Mouse (Mus musculus): Measurements from ENCODE around the gene Rap1gap. TPM values are rescaled to one million over a fixed set of nuclear protein-coding genes. Genes with fewer than 3 reads are reported as not detected.

Gene Rap1gap
- polyA plus RNA-seq, 2 experiments from 2014 or later = 0.53 TPM; not detected in 1

DNA sequence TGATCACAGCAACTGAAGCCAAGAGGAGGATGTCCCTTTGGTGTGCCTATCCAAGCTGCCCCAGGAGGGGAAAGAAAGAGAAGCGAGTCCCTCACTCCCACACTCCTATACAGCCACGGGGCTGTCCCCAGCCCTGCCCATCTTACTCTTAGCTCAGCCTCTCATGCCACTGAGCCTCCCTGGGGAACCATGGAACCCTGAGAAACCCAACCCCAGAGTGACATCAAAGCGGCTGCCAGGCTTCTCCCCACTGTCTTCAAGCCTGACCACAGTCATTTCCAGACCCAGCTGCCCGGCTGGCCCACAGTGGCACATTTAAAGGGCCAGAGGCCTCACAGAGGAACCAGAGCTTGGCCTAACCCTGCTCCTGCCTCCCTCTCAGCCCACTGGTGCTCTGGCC, 84.2 kb downstream of the Rap1gap start:
- ATAC-seq = no peak

DNA sequence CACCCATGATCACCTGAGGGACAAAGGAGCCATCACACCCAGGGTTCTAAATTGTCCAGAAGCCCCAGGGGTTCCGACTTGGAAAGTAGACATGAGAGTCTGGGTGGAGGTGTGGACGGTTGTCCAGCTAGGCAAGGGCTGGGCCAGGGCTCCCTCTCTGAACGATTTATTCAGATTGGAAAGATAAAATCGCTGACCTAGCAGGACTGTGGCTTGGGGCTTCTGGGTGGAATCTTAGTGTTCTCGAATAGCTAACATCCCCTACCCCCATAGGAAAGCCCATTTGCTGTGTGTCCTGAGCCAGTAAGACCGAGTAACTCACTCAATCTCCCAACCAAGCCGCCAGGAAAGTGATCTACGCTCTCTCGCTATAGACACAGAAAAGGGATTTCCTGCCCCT, 85.2 kb downstream of the Rap1gap start:
- no peak for ATAC-seq

DNA sequence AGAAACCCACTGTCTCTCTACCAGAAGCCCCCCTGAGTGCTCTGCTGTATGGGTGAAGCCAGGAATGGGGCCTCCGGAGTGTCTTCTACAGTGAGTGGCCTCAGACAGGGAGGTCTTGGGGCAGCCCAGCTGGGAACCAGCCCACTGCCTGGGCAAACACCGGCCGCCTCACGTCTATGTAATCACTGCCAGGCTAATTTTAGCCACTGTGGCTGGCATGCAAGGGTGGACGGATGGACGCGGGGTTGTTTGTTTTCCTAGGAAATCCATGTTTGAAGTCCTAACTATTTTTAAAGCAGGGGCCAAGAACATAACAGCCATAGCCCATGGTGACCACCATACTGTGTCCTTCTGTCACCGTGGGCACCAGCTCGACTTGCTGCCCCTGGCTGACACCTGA, 85.6 kb downstream of the Rap1gap start:
- no peak for ATAC-seq

GRCm38 (mm10) chr4:137751310-137751709, 86.8 kb downstream of the Rap1gap start:
- no peak for ATAC-seq

GRCm38 (mm10) chr4:137751717-137752116, 87.2 kb downstream of the Rap1gap start:
- no peak for ATAC-seq

GRCm38 (mm10) chr4:137752471-137752870, 87.9 kb downstream of the Rap1gap start:
- ATAC-seq = no peak

GRCm38 (mm10) chr4:137753199-137753598, 88.7 kb downstream of the Rap1gap start:
- ATAC-seq = no peak

DNA sequence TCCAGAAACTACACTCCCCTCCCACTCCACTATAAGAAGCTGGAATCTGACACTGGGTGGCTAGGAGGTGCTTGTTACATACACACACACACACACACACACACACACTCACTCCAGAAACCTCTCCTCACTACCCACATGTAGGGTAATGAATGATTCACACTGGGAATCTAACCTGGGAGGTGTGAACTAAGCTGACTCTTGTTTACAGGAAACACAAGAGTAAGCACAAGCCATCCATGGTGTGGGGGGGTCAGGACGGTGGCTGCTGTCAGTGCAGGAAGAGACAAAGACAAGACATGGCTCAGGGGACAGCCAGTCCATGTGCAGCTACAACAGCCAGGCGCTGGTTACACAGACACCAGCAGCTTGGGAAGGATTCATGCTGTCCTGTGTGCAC, 89.9 kb downstream of the Rap1gap start:
- no peak for ATAC-seq

DNA sequence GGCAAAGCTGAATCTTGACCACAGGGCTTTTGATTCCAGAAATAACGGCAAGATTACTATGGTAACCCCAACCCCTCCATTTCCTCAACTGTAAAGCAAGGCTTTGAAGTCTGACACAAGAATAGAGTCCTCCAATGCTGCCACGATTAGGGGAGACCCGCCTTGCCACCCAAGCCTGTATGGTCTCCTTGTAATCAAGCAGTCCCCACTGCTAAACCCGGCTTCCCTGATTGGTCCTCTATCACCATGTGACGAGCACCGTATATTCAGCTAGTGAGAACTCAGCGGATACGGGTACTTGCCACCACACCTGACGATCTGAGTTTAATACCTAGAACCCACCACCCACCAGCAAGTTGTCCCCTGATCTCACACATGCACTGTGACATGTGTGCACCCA, 98.4 kb downstream of the Rap1gap start:
- ATAC-seq = no peak

GRCm38 (mm10) chr4:137763920-137764495, 99.5 kb downstream of the Rap1gap start:
- no peak for ATAC-seq

DNA sequence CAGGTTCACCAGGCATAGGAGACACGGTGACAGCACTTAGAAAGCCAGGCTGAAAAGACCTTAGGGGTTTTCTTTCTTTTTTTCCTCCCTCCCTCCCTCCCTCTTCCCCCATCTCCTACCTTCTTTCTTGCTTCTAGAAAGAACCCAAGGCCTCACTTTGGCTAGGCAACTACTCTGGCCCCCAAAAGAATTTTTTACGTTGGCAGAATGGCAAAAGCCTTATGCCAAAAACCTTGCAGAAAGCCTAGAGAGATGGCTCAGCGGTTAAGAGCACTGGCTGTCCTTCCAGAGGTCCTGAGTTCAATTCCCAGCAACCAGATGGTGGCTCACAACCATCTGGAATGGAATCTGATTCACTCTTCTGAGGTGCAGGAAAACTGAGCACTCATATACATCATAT, 100.1 kb downstream of the Rap1gap start:
- no peak for ATAC-seq

DNA sequence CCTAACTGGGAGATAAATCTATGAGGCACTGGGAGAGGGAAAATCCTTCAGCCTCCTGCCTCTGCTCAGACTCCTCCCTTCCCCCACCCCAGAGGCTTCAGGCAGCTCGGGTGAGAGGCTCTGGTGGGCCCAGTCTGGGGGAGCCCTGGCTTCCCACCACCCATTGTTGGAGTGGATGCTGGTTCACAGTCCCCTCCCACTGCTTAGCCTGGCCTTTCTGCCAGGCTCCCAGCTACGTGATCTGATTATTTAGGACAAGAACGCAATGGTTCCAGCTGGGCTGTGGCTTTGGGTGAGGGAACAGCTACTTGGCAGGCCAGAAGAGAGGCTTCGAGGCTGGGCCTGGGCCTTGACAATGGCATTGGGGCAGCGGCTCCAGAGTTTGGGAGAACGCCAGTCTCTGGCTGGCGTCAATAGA, 101.0 kb downstream of the Rap1gap start:
- no peak for ATAC-seq

- ATAC-seq = no peak
These were observed 101.8 kb downstream of the Rap1gap start for GRCm38 (mm10) chr4:137766365-137766764.

DNA sequence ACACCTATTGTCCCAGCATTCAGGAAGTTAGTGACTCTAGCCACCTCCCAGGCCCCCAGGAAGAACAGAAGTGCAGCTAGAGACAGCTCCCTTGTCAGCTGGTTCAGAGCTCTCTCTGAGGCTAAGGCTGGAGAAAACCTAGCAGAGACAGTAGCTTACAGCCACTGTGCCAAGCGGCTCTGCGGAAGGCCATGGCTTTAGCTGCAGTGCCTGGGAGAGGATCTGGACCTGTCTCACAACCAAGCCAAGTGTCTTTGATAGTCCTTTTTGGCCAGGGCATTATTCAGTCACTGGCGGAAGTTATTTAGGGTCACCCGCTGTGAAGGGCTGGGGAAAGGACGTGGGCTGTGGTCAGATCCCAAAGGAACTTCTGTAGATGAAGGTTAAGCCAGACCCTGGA, 103.9 kb downstream of the Rap1gap start:
- ATAC-seq = no peak

GRCm38 (mm10) chr4:137768831-137769230, 104.3 kb downstream of the Rap1gap start:
- ATAC-seq = no peak

DNA sequence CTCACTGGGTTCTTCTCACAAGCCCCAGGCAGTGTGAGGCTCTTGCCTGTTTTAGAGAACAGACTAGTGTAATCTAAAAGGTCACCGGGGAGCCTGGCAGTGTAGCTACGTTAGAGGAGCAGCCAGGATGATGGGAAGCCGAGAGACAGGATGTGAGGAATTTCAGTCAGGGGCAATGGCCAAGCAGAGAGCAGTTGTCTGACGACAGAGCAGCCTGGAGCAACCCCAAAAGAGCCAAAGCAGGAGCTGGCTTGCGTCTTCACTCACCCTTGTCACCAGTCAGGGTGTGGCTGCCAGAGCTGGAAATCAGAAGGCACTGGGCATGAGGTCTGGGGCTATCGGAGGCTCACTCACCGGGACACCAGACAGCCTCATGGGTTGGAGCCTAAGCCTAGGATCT, 105.1 kb downstream of the Rap1gap start:
- no peak for ATAC-seq

DNA sequence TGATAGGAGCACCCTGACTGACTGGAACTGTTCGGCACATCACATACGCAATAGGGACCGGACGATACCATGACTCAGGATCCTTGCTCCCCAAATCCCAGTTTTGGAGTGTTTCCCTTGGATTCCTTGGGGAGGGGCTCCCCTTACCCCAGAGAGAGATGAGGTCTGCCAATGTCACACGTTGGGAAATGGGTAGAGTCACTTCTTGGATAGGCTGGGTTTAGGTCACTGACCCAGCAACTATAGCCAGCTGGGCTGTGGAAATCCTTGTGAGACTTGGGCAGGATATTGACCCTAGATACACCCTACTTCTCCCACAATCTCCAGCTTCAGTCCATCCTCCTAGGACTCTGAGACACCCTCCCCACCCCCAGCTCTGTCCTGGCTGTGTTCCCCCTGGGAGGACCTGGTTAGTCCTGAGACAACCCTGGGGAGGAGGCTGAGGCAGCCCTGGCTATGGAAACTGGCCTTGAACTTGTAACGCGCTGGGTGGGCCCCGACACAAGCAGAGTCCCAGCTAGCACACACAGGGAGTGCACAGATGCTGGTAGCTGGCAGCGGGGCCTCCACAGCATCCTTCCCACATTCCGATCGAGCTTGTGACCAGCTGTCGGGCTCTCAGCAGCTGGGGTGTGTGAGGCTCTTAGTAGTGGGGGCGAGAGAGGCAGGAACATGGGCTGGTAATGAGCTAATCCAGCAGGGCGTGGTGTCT, 106.5 kb downstream of the Rap1gap start:
- no peak for ATAC-seq

DNA sequence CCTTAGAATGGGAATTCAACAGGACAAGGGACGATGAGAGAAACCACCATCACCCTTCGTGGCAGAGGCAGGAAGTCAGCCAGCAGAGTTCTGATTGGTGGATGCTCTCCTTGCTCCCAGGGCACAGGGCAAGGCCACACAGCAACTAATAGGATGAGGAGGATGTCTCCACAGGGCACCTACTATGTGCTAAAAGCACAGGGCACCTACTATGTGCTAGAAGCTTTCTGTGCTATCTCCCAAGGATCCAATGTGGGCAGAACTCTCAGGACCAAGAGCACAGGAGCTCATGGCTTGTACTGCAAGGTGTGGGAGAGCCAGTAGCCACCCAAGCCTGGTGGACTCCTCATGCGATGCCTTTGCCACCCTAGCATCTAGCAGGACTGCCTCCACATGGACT, 107.2 kb downstream of the Rap1gap start:
- ATAC-seq = no peak

DNA sequence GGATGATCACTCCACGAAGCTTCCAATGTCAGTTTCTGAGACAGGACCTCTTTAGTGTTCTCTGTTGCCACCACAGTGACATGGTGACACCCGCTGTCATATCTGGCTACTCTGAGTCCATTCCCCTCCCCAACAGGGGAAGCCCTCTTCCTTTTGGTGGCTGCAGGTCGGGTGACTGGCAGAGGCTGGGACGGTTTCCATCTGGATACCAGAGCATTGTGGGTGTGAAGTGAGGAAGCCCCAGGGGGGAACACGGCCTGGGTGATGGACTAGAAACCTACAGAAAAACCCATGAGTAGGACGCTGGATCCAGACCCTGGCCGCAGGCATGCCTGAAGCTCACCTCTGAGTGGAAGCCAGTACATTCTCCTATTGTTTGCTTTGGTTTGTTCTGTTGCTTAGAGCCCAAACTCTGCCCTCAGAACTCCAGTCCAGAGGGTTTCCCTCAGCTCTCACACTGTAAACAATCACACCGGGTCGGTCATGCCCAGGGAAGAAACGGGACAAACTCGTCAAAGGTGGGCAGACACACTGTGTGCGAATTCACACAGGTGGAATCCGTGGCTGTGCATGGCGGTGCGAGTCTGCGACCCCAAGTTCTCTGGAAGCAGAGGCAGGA, 108.0 kb downstream of the Rap1gap start:
- ATAC-seq = no peak

DNA sequence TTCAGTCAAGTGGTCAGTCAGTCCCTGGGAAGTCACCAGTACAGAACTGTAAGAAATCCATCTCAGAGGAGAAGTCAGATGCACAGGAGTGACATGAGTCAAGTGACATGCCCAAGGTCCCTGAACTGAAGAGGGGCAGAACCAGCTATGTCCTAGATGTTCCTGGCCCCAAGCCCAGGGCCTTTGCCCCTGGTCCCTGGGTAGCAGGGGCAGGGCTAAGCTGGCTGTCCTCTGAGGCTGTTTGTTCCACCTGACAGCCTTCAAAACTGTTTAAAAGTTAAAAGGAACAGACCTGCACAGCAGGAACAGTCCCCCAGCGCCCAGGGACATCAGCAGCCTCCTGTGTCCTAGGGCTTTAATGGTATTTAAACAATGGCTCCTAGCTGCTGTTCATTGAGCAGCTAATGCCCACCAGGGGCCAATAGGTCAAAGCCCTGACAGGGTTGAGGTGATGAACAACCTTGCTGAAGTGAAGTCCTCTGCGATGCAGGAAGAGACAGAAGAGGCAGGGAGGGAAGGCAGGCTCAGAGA, 108.9 kb downstream of the Rap1gap start:
- ATAC-seq = no peak

DNA sequence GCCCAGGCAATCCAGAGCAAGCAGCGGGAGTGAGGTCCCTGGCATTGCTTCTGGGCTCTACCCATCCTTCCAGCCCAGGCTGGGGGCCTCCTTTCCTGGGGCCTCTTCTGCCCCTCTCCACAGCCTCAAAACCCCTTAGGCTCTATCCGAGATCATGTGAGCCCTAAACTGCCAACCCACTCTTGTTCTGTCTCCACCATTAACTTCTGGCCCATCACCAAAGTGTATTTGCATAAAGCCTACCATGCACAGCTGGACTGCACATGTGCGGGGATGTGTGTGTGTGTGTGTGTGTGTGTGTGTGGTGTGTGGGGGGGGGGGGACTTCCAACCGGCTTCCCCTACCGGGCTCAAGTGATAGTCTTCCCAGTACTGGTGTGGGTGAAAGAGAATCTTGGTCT, 109.5 kb downstream of the Rap1gap start:
- no peak for ATAC-seq

DNA sequence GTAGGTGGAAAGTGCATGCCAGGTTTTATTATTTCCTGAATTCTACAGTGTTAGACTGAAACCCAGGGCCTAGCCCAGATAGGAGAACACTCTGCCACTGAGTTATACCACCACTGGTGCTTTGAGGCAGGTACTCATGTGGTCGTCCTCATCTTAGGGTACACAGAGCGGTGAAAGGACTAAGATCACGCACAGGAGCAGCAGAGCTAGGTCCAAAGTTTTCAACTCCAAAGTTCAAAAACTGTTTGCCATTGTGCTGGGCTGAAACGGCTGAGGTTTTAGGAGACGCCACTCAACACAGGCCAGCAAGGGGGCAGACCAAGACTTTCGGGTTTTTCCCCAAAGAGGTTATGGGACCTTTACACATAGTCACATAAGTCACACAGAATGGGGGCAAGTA, 110.0 kb downstream of the Rap1gap start:
- ATAC-seq = no peak

GRCm38 (mm10) chr4:137777866-137778265, 113.3 kb downstream of the Rap1gap start:
- no peak for ATAC-seq

Measured in activated CD4-positive, CD25-positive, alpha-beta regulatory T cell, adult 4 months (primary cell).